Mouse (Mus musculus) hindbrain, embryonic 13.5 days (tissue): ENCODE results near the gene 1700013F07Rik. TPM values are rescaled to one million over a fixed set of nuclear protein-coding genes. Genes with fewer than 3 reads are reported as not detected.
"Not testable (repeated sequence)": the region's sequence is repeated elsewhere in the genome, so short reads cannot be mapped to it uniquely, and the experiment has no call there.

Experiments
- ATAC-seq: fragments of 200-750 bp; cut with Nextera tagmentation; 2 replicates; pipeline ENCODE4 v1.8.0; 2017; ENCODE audit warnings: moderate TSS enrichment; ENCODE audit not compliant: low FRiP score
- H3K27ac ChIP-seq: fragments of 300-500 bp; sonication (generic); 2 replicates; pipeline ENCODE4 v1.5.1; 2015; ENCODE audit warnings: inconsistent platforms, mild to moderate bottlenecking, moderate library complexity
- H3K27me3 ChIP-seq: fragments of 300-500 bp; sonication (generic); 2 replicates; pipeline ENCODE4 v1.6.1; 2015; ENCODE audit warnings: mild to moderate bottlenecking, inconsistent platforms
- H3K36me3 ChIP-seq: fragments of 300-500 bp; sonication (generic); 2 replicates; pipeline ENCODE4 v1.6.1; 2015; ENCODE audit warnings: mild to moderate bottlenecking, inconsistent platforms
- H3K4me1 ChIP-seq: fragments of 300-500 bp; sonication (generic); replicated peaks from 2 replicates; pipeline ENCODE4 v1.6.1; 2015; ENCODE audit warnings: inconsistent platforms
- H3K4me2 ChIP-seq: fragments of 300-500 bp; sonication (generic); 2 replicates; pipeline ENCODE4 v1.6.1; 2015; ENCODE audit warnings: inconsistent platforms, mild to moderate bottlenecking, moderate library complexity
- H3K4me3 ChIP-seq: fragments of 300-500 bp; sonication (generic); 2 replicates; pipeline ENCODE4 v1.5.1; 2015; ENCODE audit warnings: mild to moderate bottlenecking, inconsistent platforms
- H3K9ac ChIP-seq: fragments of 300-500 bp; sonication (generic); 2 replicates; pipeline ENCODE4 v1.6.1; 2015; ENCODE audit warnings: mild to moderate bottlenecking, inconsistent platforms
- H3K9me3 ChIP-seq: fragments of 300-500 bp; sonication (generic); 2 replicates; pipeline ENCODE4 v1.6.1; 2016; ENCODE audit warnings: inconsistent platforms
- WGBS: fragments of 180-500 bp; shearing (Covaris S2); methylation state at CpG from one replicate; pipeline ENCODE4 v1.1.7; 2015; 5-methylcytosine and 5-hydroxymethylcytosine counted together
- polyA plus RNA-seq: library from polyadenylated mRNA; unstranded; fragments of >200 nt; fragmentation: Nextera tagmentation; extraction: Ambion mirVana; gene quantifications from 2 replicates; pipeline ENCODE4 v1.2.1, GENCODE M21; 2015

1700013F07Rik gene
- polyA plus RNA-seq, 1 experiment from 2014 or later: 2.9 TPM

DNA sequence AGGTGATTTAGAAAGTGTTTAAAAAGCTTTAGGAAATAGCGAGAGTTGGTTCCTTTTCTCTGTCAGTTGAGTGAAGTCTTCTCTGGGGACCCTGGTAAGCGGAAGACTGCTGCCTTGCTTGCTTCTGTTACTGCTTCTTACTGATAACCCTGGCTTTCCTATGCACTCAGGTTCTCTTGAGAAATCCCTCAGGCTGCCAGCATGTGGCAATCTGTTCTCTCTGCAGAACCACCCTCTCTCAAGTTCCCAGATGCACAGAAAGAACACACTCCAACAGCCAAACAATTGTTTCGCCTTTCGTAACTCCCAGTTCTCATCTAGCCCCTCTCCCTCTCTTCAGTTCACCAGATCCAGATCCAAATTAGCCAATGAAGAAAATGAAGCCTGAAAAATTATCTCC is 23.9 kb downstream of the 1700013F07Rik start:
- Histone ChIP-seq H3K4me3 (no peak overlapping the region), H3K27me3 (no peaks in the 10 kb centered on the region), H3K9me3 (no peaks in the 10 kb centered on the region), H3K9ac (no peak overlapping the region), H3K4me2 (no peak overlapping the region), H3K4me1 (peaks cover 23% of the 10 kb centered on the region), H3K27ac (no peak overlapping the region), H3K36me3 (peaks cover 38% of the 10 kb centered on the region)
- WGBS: 96% methylated on average over 4 of the region's 4 CpGs
- no peak for ATAC-seq

DNA sequence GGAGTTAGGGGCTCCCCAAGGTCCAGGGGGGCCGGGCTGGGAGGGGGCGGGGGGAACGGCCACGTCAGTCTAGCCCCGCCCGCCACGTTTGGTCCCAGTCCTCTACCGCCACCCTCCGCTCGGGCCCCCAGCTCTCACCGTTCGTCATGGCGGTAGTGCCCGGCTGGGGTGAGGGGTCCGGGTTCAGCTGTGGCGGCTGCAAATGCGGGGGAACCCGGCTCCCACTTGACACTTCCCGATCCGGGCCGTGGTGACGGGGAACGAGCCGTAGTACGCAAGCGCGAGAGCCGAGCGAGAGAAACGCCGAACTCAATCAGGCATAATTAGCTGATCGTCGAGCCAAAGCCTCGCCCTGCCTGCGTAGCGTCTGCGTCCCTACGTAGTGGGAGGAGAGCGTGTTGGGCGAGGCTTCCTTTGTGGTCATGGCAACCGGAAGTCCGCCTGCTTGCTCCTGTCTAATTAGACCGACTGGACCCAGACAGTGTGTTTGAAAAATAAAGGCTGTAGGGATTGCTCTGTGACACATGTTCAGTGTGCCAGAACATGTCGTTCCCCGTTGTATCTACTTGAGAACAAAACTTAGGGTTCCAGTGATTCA is 28.3 kb downstream of the 1700013F07Rik start, which contains the start of gene Tmem167b:
Gene Tmem167b, minus strand, starts transcription at position 334 of the 598 bp plus-strand sequence.
- peak within 1 kb of the TSS; percentile 83 for H3K4me3 ChIP-seq
- peak within 1 kb of the TSS; percentile 85 for H3K9ac ChIP-seq
- no peaks in the 10 kb centered on the region for H3K27me3 ChIP-seq
- WGBS: under 1% methylated on average over 44 of the region's 45 CpGs
- peaks cover 29% of the 10 kb centered on the region for H3K36me3 ChIP-seq
- no peaks in the 10 kb centered on the region for H3K9me3 ChIP-seq
- peak within 1 kb of the TSS; percentile 95 for H3K27ac ChIP-seq
- peak; percentile 98 for ATAC-seq
- peak within 1 kb of the TSS; percentile 66 for H3K4me2 ChIP-seq
- H3K4me1 ChIP-seq: peaks cover 21% of the 10 kb centered on the region

DNA sequence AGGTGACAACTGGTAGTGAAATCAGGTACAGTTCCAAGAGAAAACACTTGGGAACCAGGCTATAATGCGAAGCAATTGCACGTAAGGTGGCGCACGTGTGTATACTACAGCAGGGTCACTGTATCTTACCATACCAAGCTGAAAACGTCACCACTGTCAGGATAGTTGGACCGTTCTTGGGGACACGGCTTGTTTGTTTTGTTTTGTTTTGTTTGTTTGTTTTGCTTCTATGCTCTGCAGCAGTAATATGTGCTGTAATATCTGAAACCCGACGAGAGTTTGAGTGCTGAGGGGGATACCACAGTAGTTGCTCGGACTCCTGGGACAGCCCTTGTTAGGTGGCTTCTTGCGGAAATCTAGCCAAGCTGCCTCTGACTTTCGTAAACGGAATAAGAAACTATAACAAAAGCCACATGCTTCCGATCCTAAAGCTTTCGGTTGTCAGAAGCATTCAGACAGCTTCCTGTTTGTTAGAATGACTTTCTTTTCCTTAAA is 28.9 kb downstream of the 1700013F07Rik start:
- WGBS: 18% methylated on average over 15 of the region's 15 CpGs
- peak overlapping the region; percentile 53 for H3K9ac ChIP-seq
- peak overlapping the region; percentile 83 for H3K4me3 ChIP-seq
- no peaks in the 10 kb centered on the region for H3K9me3 ChIP-seq
- H3K4me1 ChIP-seq: peaks cover 21% of the 10 kb centered on the region
- peak overlapping the region; percentile 66 for H3K4me2 ChIP-seq
- peak overlapping the region; percentile 95 for H3K27ac ChIP-seq
- H3K36me3 ChIP-seq: peaks cover 27% of the 10 kb centered on the region
- ATAC-seq: peak; percentile 78
- H3K27me3 ChIP-seq: no peaks in the 10 kb centered on the region

DNA sequence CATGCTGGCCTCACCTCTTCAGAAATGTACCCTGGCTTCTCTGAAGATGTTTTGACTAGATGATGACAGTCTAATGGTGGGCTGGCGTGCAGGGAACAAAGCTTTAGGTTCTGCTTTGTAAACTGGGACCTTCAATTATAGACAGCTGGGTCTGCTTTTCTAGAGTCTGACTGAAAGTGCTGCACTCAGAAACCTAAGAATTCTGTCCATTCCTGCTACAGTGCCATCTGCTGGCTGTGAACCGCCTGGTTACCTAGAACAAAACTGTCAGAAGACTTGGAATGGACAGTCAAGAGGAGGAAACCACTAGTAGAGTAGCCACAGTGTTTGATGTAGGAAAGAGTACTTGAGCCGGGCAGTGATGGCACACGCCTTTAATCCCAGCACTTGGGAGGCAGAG is 29.4 kb downstream of the 1700013F07Rik start:
- WGBS: 15% methylated on average over 4 of the region's 4 CpGs
- Histone ChIP-seq H3K4me2 (peak overlapping the region; percentile 66), H3K27ac (peak overlapping the region; percentile 95), H3K9ac (peak overlapping the region; percentile 53), H3K36me3 (peaks cover 22% of the 10 kb centered on the region), H3K27me3 (no peaks in the 10 kb centered on the region), H3K4me3 (peak overlapping the region; percentile 83), H3K4me1 (peaks cover 21% of the 10 kb centered on the region), H3K9me3 (no peaks in the 10 kb centered on the region)
- peak; percentile 3; the same call in 1 of the 2 replicates for ATAC-seq

DNA sequence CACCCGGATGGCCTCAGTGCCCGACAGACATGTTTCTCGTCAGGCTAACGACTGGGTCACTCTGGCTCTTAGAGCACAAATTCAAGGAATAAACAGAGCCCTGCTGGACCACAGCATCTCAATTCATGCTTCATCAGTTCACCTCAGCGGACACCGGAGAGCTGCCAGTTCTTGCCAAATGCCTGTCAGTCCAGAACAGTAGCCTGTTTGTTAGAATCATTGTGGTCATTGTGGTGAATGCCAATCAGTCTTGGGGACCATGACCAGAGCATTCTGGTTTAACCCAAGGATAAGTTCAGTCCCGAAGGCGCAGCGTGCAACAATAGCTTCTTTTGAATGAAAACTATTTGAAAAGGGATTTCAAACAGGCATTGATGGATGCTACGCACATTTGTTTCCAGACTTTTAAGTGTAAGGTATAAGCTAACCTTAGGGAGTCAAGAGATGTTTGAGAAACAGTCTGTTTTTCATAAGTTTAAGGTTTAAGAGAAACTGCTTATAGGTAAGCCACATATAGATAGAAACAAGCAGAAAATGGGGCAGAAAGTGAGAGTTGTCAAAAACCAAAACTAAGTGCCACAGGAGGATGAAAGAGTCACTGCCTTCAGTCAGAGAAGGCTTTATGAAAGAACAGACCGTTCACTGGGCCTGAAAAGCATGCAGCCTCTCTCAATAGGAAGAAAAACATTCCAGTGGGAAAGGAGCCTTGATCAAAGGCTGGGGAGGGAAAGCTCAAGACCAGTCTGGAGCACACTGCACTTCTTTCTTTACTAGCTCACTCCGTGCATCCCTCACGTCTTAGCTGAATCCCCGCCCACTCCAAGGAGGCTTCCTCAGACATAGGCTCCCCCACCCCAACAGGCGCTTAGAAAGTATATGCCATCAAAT is 34.3 kb downstream of the 1700013F07Rik start:
- Histone ChIP-seq H3K27me3 (no peaks in the 10 kb centered on the region), H3K4me2 (no peak overlapping the region)
- ATAC-seq: no peak

DNA sequence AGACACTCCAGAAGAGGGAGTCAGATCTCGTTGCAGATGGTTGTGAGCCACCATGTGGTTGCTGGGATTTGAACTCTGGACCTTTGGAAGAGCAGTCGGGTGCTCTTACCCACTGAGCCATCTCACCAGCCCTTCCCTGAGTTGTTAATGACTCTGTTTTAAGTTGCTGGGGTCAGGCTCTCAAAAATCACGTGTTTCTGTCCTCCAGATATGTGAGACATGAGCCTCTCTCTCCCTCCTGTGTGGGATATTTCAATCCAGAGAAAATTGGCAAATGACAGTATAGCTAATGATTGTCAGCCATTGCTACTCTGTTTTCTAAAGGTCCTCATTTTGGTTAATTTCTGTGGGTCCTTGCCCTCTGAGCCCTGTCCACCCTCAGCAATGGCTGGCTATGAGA is 35.7 kb downstream of the 1700013F07Rik start:
- H3K27me3 ChIP-seq, H3K36me3 ChIP-seq, H3K4me2 ChIP-seq, H3K9me3 ChIP-seq, ATAC-seq, H3K9ac ChIP-seq, H3K4me3 ChIP-seq: not testable (repeated sequence)
- Histone ChIP-seq H3K4me1 (peaks cover 25% of the 10 kb centered on the region), H3K27ac (peak overlapping the region; percentile 12; the same call in 1 of the 2 replicates)
- 59% methylated on average over 3 of the region's 3 CpGs for WGBS

More for the DNA sequence above, 34.3 kb downstream of the 1700013F07Rik start:
- no peak overlapping the region for H3K4me3 ChIP-seq
- H3K27ac ChIP-seq: peak overlapping the region; percentile 72
- H3K4me1 ChIP-seq: peaks cover 20% of the 10 kb centered on the region
- no peaks in the 10 kb centered on the region for H3K36me3 ChIP-seq
- H3K9me3 ChIP-seq: no peaks in the 10 kb centered on the region
- H3K9ac ChIP-seq: no peak overlapping the region
- 13% methylated on average over 15 of the region's 15 CpGs for WGBS

DNA sequence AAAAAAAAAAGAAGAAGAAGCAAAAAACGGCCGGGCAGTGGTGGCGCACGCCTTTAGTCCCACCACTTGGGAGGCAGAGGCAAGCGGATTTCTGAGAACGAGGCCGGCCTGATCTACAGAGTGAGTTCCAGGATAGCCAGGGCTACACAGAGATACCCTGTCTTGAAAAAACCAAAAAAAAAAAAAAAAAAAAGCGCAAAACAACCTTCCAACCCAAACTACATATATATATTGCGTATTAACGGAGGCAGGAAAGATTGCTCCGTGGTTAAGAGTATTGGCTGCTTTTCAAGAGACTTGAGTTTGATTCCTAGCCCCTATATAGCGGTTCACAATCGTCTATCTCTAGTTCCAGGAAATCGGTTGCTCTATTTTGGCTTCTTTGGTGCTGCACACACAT is 36.9 kb downstream of the 1700013F07Rik start:
- Histone ChIP-seq H3K27ac (peak overlapping the region; percentile 66), H3K4me3 (no peak overlapping the region), H3K4me2 (peak overlapping the region; percentile 73; the same call in 1 of the 2 replicates), H3K4me1 (peaks cover 33% of the 10 kb centered on the region), H3K27me3 (no peaks in the 10 kb centered on the region), H3K9ac (no peak overlapping the region), H3K9me3 (no peaks in the 10 kb centered on the region), H3K36me3 (no peaks in the 10 kb centered on the region)
- whole genome bisulfite sequencing: 90% methylated on average over 14 of the region's 14 CpGs
- ATAC-seq: no peak

DNA sequence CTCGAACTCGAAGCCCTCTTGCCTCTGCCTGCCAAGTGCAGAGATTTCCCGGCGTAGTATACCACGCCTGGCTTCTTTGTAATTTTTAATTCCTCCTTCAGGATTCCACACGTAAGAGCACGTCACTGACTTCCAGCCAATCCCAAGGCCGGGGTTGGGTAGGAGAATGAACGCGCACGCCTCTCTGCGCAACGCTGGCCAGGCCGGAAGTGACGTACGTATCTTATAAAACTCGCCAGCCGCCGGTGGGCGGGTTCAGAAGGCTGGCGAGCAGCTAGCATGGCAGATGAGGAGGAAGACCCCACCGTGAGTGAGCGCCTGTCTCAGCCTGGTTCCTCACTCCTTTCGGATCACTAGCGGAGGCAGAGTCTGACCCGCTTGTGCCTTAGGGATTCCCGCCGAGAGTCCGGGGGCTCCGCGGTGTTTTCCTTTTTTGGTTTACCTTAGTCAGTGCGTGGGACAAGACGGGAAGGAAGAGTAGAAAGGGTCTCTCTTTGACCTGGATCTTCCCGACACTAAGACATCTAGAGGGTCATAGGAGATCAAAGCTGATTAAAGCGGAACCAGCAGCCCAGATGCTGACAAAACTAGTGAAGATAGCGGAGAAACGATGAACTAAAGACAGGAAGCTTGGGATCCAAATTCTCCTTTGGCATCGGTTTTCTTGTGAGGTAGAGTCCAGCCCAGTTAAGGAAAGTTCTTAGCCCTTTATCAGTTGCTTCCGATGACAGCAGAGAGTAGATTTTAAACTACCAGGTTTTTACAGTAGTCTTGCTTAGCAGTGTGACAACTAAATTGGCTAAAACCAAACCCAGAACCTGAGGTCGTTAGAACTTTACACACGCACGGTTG is 37.7 kb downstream of the 1700013F07Rik start, which contains the start of gene Taf13:
Gene Taf13, plus strand, starts transcription at position 256 of the 852 bp plus-strand sequence.
- Histone ChIP-seq H3K9me3 (no peaks in the 10 kb centered on the region), H3K4me3 (peak within 1 kb of the TSS; percentile 61), H3K27me3 (no peaks in the 10 kb centered on the region), H3K27ac (peak within 1 kb of the TSS; percentile 82), H3K4me2 (peak within 1 kb of the TSS; percentile 73), H3K9ac (peak within 1 kb of the TSS; percentile 83), H3K36me3 (peaks cover 3% of the 10 kb centered on the region; the same call in 1 of the 2 replicates), H3K4me1 (peaks cover 33% of the 10 kb centered on the region)
- WGBS: 2% methylated on average over 42 of the region's 42 CpGs
- peak; percentile 97 for ATAC-seq

DNA sequence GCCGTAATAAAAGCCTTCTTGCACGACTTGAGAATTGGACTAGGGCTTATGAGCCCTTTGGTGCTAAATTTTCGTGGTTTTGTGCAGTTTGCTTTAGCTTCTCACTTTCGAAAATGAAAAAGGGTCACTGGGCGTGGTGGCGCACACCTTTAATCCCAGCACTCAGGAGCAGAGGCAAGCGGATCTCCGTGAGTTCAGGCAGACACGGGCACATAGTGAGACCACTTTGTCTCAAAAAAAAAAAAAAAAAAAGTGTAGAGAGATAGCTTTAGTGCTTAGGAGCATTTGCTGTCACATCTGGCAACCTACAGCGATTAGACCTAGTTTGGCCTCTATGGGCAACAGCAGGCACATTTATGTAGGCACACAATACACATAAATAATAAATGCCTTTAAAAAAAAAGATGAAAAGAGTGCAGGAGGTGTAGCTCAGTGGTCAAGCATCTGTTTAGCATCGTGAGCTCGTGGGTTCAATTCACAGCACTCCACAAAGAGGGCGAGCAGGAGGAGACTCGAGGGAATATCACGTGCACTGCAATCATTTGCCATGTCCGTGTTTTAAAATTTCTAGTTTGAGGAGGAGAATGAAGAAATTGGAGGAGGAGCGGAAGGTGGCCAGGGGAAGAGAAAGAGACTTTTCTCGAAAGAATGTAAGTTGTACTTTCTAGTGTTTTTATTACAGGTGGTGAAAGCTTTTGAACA is 38.5 kb downstream of the 1700013F07Rik start:
- no peak for ATAC-seq
- H3K9me3 ChIP-seq: no peaks in the 10 kb centered on the region
- peak overlapping the region; percentile 83 for H3K9ac ChIP-seq
- no peaks in the 10 kb centered on the region for H3K27me3 ChIP-seq
- 43% methylated on average over 18 of the region's 18 CpGs for WGBS
- peaks cover 33% of the 10 kb centered on the region for H3K4me1 ChIP-seq
- H3K27ac ChIP-seq: 0 out of 2 replicates have a peak overlapping the region, but pooled peaks have one; percentile 82
- peak overlapping the region; percentile 61 for H3K4me3 ChIP-seq
- H3K4me2 ChIP-seq: peak overlapping the region; percentile 73
- peaks cover 3% of the 10 kb centered on the region; the same call in 1 of the 2 replicates for H3K36me3 ChIP-seq

DNA sequence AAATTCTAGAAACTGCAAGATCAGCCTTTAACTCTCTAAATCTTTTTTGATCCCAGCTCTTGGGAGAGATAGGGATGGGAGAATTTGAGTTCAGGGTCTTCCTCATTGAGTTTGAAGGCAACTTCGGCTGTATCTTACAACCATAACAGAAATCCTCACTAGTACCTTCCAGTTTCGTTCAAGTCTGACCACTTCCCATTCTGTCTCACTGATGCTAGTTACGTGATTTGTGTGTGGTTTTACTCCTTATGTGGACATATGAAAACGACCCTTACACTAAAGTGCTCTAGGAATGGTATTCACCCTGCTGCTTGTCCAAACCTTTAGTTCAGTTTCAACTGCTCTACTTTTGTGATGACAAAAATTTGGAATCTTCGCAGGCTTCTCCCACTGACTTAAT is 40.1 kb downstream of the 1700013F07Rik start:
- peaks cover 9% of the 10 kb centered on the region for H3K36me3 ChIP-seq
- H3K27me3 ChIP-seq: no peaks in the 10 kb centered on the region
- H3K9ac ChIP-seq: no peak overlapping the region
- H3K4me2 ChIP-seq: 0 out of 2 replicates have a peak overlapping the region, but pooled peaks have one; percentile 8
- H3K9me3 ChIP-seq: no peaks in the 10 kb centered on the region
- no peak overlapping the region for H3K27ac ChIP-seq
- no peak overlapping the region for H3K4me3 ChIP-seq
- 92% methylated on average over 5 of the region's 5 CpGs for WGBS
- no peak for ATAC-seq
- H3K4me1 ChIP-seq: peaks cover 28% of the 10 kb centered on the region

DNA sequence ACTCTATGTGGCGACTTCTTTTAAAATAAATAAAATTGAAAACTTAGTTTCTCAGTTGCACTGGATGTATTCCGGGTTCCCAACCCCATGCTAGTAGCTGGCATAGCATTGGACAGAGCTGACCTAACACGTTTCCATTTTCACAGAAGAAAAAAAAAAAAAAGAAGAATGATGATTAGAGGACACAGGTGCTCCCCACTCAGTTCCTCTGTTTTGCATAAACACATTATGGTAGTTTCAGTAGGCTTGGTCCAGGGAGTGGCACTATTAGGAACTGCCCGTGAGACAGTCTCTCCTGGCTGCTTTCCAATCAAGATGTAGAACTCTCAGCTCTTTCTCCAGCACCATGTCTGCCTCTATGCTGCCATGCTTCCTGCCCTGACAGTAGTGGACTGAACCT is 50.6 kb downstream of the 1700013F07Rik start:
- H3K36me3 ChIP-seq: 0 out of 2 replicates have a peak, but pooled peaks cover 5% of the 10 kb centered on the region
- no peak overlapping the region for H3K4me2 ChIP-seq
- no peaks in the 10 kb centered on the region for H3K9me3 ChIP-seq
- H3K27ac ChIP-seq: no peak overlapping the region
- H3K4me3 ChIP-seq: no peak overlapping the region
- H3K4me1 ChIP-seq: no peaks in the 10 kb centered on the region; the same call in 1 of the 2 replicates
- H3K9ac ChIP-seq: no peak overlapping the region
- ATAC-seq: no peak
- no peaks in the 10 kb centered on the region for H3K27me3 ChIP-seq
- 78% methylated on average over 4 of the region's 4 CpGs for WGBS
